Mouse (Mus musculus) splenic B cell, adult 2 months (primary cell): ENCODE data around the gene Zkscan1.
"Not testable (repeated sequence)": the region's sequence is repeated elsewhere in the genome, so short reads cannot be mapped to it uniquely, and the experiment has no call there.

Source experiments
- DNase-seq: peaks from one replicate; pipeline ENCODE4 v3.0.0-alpha.2; 2011; ENCODE audit warnings: low read depth, low spot score
- H3K27me3 ChIP-seq: 2 replicates; pipeline ENCODE4 v1.6.1; 2012; ENCODE audit warnings: mild to moderate bottlenecking, low read length, moderate library complexity, mixed read lengths; ENCODE audit not compliant: control insufficient read depth, poor library complexity, insufficient read depth, severe bottlenecking
- H3K36me3 ChIP-seq: 2 replicates; pipeline ENCODE4 v1.6.1; 2012; ENCODE audit warnings: mild to moderate bottlenecking, low read length, moderate library complexity, mixed read lengths; ENCODE audit not compliant: control insufficient read depth, poor library complexity, insufficient read depth, severe bottlenecking

Zkscan1 gene

DNA sequence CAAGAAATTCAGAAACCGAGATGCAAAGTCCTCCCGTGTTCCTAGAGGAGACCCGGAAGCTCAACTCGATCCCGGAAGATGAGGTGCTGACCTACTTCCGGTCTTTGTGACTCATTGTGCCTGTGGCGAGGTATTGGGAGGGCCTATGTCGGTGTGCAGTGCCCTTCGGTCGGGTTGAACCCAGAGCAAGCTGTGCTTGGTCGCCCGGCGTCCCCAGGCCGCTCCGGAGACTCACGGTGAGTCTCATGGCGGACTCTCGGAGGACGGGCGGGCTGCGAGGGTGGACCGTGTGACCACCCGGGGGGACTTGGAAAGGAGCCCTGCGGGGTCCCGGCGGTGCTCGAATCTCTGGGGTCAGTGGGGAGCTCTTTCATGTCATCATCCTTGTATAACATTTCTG lies at the start of gene Zkscan1:
Zkscan1 (plus strand) TSS at position 89 of the 400 bp plus-strand sequence.
- no peaks in the 10 kb centered on the region for H3K27me3 ChIP-seq
- peak; percentile 92 for DNase-seq
- H3K36me3 ChIP-seq = no peaks in the 10 kb centered on the region

- not testable (repeated sequence) for DNase-seq, H3K27me3 ChIP-seq, H3K36me3 ChIP-seq
These were observed 32.0 kb upstream of the Zkscan1 start, which contains the start of gene Smok3c for GRCm38 (mm10) chr5:138052894-138053293. Gene Smok3c, plus strand, starts transcription at chr5:138053194.

DNA sequence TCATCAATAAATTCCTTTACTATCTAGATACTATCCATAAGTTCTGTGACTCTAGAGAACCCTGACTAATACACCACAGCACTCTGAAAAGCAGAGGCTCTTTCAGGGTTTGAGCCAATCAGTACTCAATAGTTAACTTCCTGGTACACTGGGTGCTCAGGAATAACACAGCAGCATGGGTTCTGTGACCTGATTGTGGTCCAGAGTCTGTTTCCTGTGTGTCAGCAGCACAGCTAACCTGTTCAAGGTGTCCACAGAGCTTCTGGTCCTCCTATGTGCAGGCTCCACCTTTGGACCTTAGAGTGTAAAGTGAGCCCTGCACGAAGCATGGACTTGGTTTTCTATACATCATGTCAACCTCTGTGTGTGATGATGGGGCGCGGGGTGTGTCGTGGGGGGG lies 11.1 kb upstream of the Zkscan1 start:
- no peak for DNase-seq
- H3K27me3 ChIP-seq = no peaks in the 10 kb centered on the region

DNA sequence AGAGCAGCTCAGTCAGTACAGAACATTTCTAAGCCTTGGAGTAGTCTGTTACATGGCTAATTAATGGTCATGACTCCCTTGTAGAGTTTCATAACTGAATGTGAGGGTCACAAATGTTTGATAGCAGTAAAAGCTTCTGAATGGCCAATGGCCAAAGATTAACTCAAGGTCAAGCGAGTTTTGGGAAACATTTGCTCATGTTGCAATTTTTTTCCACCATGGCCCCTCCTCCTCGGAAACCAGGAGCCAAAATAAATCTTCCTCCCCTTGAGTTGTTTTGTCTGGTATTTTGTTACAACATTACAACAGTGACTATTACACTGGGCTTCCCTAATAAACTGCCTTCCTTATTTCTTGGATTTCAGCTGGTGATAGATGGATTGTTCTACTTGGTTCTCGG lies 9.2 kb upstream of the Zkscan1 start:
- Histone ChIP-seq H3K36me3 (no peaks in the 10 kb centered on the region), H3K27me3 (no peaks in the 10 kb centered on the region)
- DNase-seq = no peak

More for the DNA sequence above, 11.1 kb upstream of the Zkscan1 start:
- H3K36me3 ChIP-seq = no peaks in the 10 kb centered on the region

GRCm38 (mm10) chr5:138076148-138076547 lies 8.7 kb upstream of the Zkscan1 start:
- Histone ChIP-seq H3K36me3 (no peaks in the 10 kb centered on the region), H3K27me3 (no peaks in the 10 kb centered on the region)
- no peak for DNase-seq

DNA sequence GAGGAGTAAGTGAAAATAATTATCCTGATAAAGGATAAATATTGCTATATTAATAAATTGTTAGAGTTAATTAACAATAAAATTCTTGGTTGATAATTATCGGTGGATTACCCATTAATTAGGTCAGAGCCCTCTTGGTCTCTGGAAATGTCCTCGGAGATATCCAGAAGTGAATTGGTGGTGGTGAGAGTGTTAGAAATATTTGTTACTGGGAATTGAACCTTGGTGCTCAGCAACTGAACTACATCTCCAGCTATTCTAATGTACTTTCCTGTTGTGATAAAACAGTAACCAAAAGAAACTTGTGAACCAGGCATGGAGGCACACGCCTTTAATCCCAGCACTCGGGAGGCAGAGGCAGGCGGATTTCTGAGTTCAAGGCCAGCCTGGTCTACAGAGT lies 4.4 kb upstream of the Zkscan1 start:
- Histone ChIP-seq H3K27me3 (no peaks in the 10 kb centered on the region), H3K36me3 (no peaks in the 10 kb centered on the region)
- DNase-seq = no peak

DNA sequence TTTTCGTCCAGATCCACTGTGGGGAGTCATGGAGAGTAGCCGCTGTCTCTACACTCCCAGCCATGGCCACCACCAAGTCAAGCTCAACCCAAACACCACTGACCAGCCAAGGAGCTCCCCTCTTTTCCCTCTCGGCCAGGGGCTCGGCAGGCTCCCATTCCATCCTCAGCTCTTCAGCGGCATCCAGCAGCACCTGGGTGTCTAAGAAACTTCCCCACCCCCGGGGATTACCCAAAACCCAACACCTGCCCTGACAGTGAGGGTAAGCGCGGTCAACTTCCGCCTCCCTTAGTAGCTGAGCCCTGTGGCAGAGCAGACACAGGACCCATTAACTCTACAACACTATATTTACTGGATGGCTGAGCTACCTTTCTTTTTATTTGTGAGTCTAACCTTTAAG lies 3.4 kb upstream of the Zkscan1 start:
- H3K36me3 ChIP-seq = no peaks in the 10 kb centered on the region
- no peak for DNase-seq
- no peaks in the 10 kb centered on the region for H3K27me3 ChIP-seq

- H3K27me3 ChIP-seq = no peaks in the 10 kb centered on the region
- no peak for DNase-seq
- H3K36me3 ChIP-seq = no peaks in the 10 kb centered on the region
These were observed 1.5 kb upstream of the Zkscan1 start for GRCm38 (mm10) chr5:138083318-138083900.

- Histone ChIP-seq H3K27me3 (no peaks in the 10 kb centered on the region), H3K36me3 (no peaks in the 10 kb centered on the region)
- no peak for DNase-seq
These were observed 948 bp upstream of the Zkscan1 start for GRCm38 (mm10) chr5:138083936-138084335.

- H3K27me3 ChIP-seq = no peaks in the 10 kb centered on the region
- H3K36me3 ChIP-seq = no peaks in the 10 kb centered on the region
- no peak for DNase-seq
These were observed 377 bp upstream of the Zkscan1 start for GRCm38 (mm10) chr5:138084507-138084906.

DNA sequence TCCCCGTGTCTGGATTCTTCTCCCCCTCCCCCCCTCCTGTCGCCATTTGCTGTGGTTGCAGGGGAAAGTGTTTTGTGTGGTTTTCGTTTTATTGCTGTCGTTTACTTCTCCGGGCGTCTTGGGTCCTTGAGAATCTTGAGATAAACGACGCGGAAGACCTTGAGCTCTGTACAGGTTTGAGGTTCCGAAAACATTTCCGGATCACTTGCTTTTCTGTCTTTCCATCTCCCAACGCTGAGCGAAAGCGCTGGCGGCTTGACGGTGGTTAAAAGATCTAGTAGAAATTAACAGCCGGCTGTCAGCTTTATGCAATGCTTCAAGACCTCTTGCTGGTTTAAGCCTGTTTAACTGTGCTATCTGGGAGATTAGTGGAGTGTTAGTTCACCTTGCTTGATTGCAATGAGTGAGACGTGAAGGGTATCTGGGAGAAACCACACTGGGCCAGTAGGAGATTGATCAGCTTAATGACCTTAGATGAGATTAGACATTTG lies 582 bp downstream of the Zkscan1 start:
- Histone ChIP-seq H3K27me3 (no peaks in the 10 kb centered on the region), H3K36me3 (no peaks in the 10 kb centered on the region)
- no peak for DNase-seq

GRCm38 (mm10) chr5:138086842-138087241 lies 2.0 kb downstream of the Zkscan1 start:
- Histone ChIP-seq H3K36me3 (no peaks in the 10 kb centered on the region), H3K27me3 (no peaks in the 10 kb centered on the region)
- DNase-seq = no peak

- no peaks in the 10 kb centered on the region for H3K36me3 ChIP-seq
- H3K27me3 ChIP-seq = no peaks in the 10 kb centered on the region
- DNase-seq = no peak
These were observed 3.5 kb downstream of the Zkscan1 start for GRCm38 (mm10) chr5:138088366-138088765.

GRCm38 (mm10) chr5:138089108-138089551 lies 4.2 kb downstream of the Zkscan1 start:
- Histone ChIP-seq H3K27me3 (no peaks in the 10 kb centered on the region), H3K36me3 (no peaks in the 10 kb centered on the region)
- DNase-seq = no peak

DNA sequence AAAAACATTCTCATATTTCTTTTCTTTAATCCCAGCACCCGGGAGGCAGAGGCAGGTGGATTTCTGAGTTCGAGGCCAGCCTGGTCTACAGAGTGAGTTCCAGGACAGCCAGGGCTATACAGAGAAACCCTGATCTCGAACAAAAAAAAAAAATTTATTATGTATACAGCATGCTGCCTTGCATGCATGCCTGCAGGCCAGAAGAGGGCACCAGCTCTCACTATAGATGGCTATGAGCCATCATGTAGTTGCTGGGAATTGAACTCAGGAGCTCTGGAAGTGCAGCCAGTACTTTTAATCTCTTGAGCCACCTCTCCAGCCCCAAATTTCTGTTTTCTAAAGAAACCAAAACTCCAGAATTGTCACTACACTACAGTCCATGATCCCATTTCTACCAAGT lies 5.4 kb downstream of the Zkscan1 start:
- peak; percentile 42 for DNase-seq
- Histone ChIP-seq H3K36me3 (peaks cover 2% of the 10 kb centered on the region; the same call in 1 of the 2 replicates), H3K27me3 (no peaks in the 10 kb centered on the region)

DNA sequence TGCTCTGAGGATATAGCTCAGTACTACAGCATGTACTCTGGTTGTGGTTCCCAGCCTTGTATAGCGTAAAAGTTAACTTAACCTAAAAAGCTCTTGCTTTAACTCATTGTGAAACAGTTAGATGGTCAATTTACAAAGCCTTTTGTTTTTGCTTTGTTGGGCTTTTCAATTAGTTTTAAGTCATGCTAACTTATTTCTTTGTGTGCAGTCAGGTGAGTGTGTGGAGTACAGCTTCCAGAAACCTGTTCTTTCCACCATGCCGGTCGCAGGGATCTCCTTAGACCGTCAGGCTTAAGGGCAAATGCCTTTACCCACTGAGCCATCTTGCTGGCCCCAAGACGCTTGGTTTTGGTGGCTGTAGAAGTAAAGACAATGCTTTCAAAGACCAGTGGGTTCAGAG lies 5.9 kb downstream of the Zkscan1 start:
- H3K36me3 ChIP-seq = peaks cover 2% of the 10 kb centered on the region; the same call in 1 of the 2 replicates
- no peaks in the 10 kb centered on the region for H3K27me3 ChIP-seq
- DNase-seq = no peak
